Mouse (Mus musculus) T-helper 17 cell (primary cell): ENCODE measurements around the gene Sepsecs.

Experiments
- in situ Hi-C, 2 experiments: fragments of 300-600 bp; cut with MboI, MseI; formaldehyde crosslinking; loops; 1 replicate in 1 of 2; 2 replicates in 1 of 2; pipeline ENCODE4 v1.15.1; 2025; ENCODE audit warnings: high pct_unique_total_duplicates in 2 of 2

The Sepsecs gene

GRCm38 (mm10) chr5:52669426-52670191 lies at the start of gene Sepsecs:
Sepsecs (minus strand) TSS chr5:52669708.
- in situ Hi-C loops, result loop anchor here (10.0 to 25.0 kb wide), 2 partner anchors 482 to 605 kb away; partner anchors contain the start of gene Dhx15 (in 1 of the 2)

GRCm38 (mm10) chr5:52716742-52717448 lies 47.4 kb upstream of the Sepsecs start:
- in situ Hi-C loops, result no loop called here

GRCm38 (mm10) chr5:52712704-52713103 lies 43.2 kb upstream of the Sepsecs start:
- in situ Hi-C loops, result no loop called here

GRCm38 (mm10) chr5:52704562-52704961 lies 35.1 kb upstream of the Sepsecs start:
- in situ Hi-C loops, result no loop called here

- in situ Hi-C loops, result loop anchor here in 1 of 2 experiments (10.0 kb wide), 1 partner anchor 1727 kb away; no protein-coding TSS in a partner anchor
Measured at GRCm38 (mm10) chr5:52697882-52698440, 28.5 kb upstream of the Sepsecs start.

GRCm38 (mm10) chr5:52697291-52697690 lies 27.8 kb upstream of the Sepsecs start:
- in situ Hi-C loops, result loop anchor here in 1 of 2 experiments (10.0 kb wide), 1 partner anchor 1728 kb away; no protein-coding TSS in a partner anchor

- in situ Hi-C loops, result no loop called here
Measured at GRCm38 (mm10) chr5:52687741-52688455, 18.4 kb upstream of the Sepsecs start.

- in situ Hi-C loops, result no loop called here
Measured at GRCm38 (mm10) chr5:52681111-52681510, 11.6 kb upstream of the Sepsecs start.

GRCm38 (mm10) chr5:52680191-52680590 lies 10.7 kb upstream of the Sepsecs start:
- in situ Hi-C loops, result no loop called here

GRCm38 (mm10) chr5:52678498-52679070 lies 9.1 kb upstream of the Sepsecs start:
- in situ Hi-C loops, result no loop called here

- in situ Hi-C loops, result no loop called here
Measured at GRCm38 (mm10) chr5:52677126-52677525, 7.6 kb upstream of the Sepsecs start.

- in situ Hi-C loops, result loop anchor here in 1 of 2 experiments (25.0 kb wide), 1 partner anchor 487 kb away; the partner anchor contains the start of gene Dhx15
Measured at GRCm38 (mm10) chr5:52674384-52675069, 5.0 kb upstream of the Sepsecs start.

- in situ Hi-C loops, result loop anchor here in 1 of 2 experiments (25.0 kb wide), 1 partner anchor 486 kb away; the partner anchor contains the start of gene Dhx15
Measured at GRCm38 (mm10) chr5:52673341-52673740, 3.8 kb upstream of the Sepsecs start.

- in situ Hi-C loops, result loop anchor here in 1 of 2 experiments (25.0 kb wide), 1 partner anchor 483 kb away; the partner anchor contains the start of gene Dhx15
Measured at GRCm38 (mm10) chr5:52670745-52671144, 1.2 kb upstream of the Sepsecs start.

GRCm38 (mm10) chr5:52666766-52667165 lies 2.7 kb downstream of the Sepsecs start:
- in situ Hi-C loops, result loop anchor here (10.0 to 25.0 kb wide), 2 partner anchors 479 to 608 kb away; partner anchors contain the start of gene Dhx15 (in 1 of the 2)

GRCm38 (mm10) chr5:52657957-52658356 lies 11.6 kb downstream of the Sepsecs start:
- in situ Hi-C loops, result loop anchor here in 1 of 2 experiments (25.0 kb wide), 1 partner anchor 471 kb away; the partner anchor contains the start of gene Dhx15

GRCm38 (mm10) chr5:52657336-52657735 lies 12.2 kb downstream of the Sepsecs start:
- in situ Hi-C loops, result loop anchor here in 1 of 2 experiments (25.0 kb wide), 1 partner anchor 470 kb away; the partner anchor contains the start of gene Dhx15

- in situ Hi-C loops, result loop anchor here in 1 of 2 experiments (25.0 kb wide), 1 partner anchor 469 kb away; the partner anchor contains the start of gene Dhx15
Measured at GRCm38 (mm10) chr5:52655992-52656391, 13.5 kb downstream of the Sepsecs start.

- in situ Hi-C loops, result loop anchor here in 1 of 2 experiments (25.0 kb wide), 1 partner anchor 468 kb away; the partner anchor contains the start of gene Dhx15
Measured at GRCm38 (mm10) chr5:52654961-52655360, 14.5 kb downstream of the Sepsecs start.

- in situ Hi-C loops, result loop anchor here in 1 of 2 experiments (25.0 kb wide), 1 partner anchor 465 kb away; the partner anchor contains the start of gene Dhx15
Measured at GRCm38 (mm10) chr5:52652606-52653005, 16.9 kb downstream of the Sepsecs start.
